Mouse (Mus musculus) induced T-regulatory cell, adult 2 months (primary cell): ENCODE results near the gene Gm14435.
"Not testable (repeated sequence)": the region's sequence is repeated elsewhere in the genome, so short reads cannot be mapped to it uniquely, and the experiment has no call there.

Experiments used
- DNase-seq: peaks from one replicate; pipeline ENCODE4 v3.0.0-alpha.2; 2012; ENCODE audit warnings: low read depth

Gene Gm14435

GRCm38 (mm10) chr2:176423294-176423693, at the start of gene Gm14435:
Gene Gm14435, plus strand, starts transcription at chr2:176423594.
- not testable (repeated sequence) for DNase-seq
